Comparison of ENCODE assay signal across 9 mouse cellular contexts in genomic region chr7:43678517-43678916, GRCm38 (mm10). TPM values are rescaled to one million over a fixed set of nuclear protein-coding genes. Genes with fewer than 3 reads are reported as not detected.
DNase-seq lines count a peak whose midpoint lies in the region; ATAC-seq and TF ChIP-seq lines count a peak whose summit lies in the region.
"Had no signal": no experiment of that assay in that cellular context is flagged by ENCODE, and none has a peak within 500 bp of the region (broad histone marks: within the 10 kb centered on the region; RNA-seq: fewer than 3 reads in every experiment).

No protein-coding gene starts in this region.

- H3K4me1 ChIP-seq in cerebellum, adult 2 months (ENCODE audit: control insufficient read depth, insufficient read depth, low read length) = no peaks in the 10 kb centered on the region
- no peaks in the 10 kb centered on the region for H3K4me1 ChIP-seq in kidney, embryonic 16.5 days (ENCODE audit: insufficient read depth, low read length)
- H3K4me1 ChIP-seq in CH12.LX (ENCODE audit: control insufficient read depth in 1 of 2, insufficient read depth in 2 of 2) = peaks cover 0 to under 1% of the 10 kb centered on the region in 2 experiments; a peak in 1 of 4 replicates
- no peaks in the 10 kb centered on the region for H3K4me1 ChIP-seq in limb, embryonic 14.5 days (ENCODE audit: control insufficient read depth, insufficient read depth, low read length)

- no peak for TF ChIP-seq POLR2A in cerebellum, adult 2 months (IDR thresholded peaks at IDR 0.05; ENCODE audit: borderline replicate concordance, insufficient read depth, low read length)
- no peak for TF ChIP-seq POLR2A in CH12.LX (IDR thresholded peaks at IDR 0.05; ENCODE audit: low read depth, low read length)
- no peak for TF ChIP-seq POLR2A in limb, embryonic 14.5 days (IDR thresholded peaks at IDR 0.05; ENCODE audit: borderline replicate concordance, extremely low read depth, insufficient read depth, insufficient read length)

- ATAC-seq in kidney, embryonic 16.5 days (ENCODE audit: low FRiP score, low TSS enrichment) = no peak
- peak; percentile 57 for ATAC-seq in common myeloid progenitor, adult 5-6 weeks (replicated peaks; ENCODE audit: low read depth, poor library complexity, severe bottlenecking)
- ATAC-seq in limb, embryonic 14.5 days (ENCODE audit: low FRiP score, low read depth) = no peak

- peak; percentile 22; the same call in 1 of the 2 replicates for TF ChIP-seq CTCF in cerebellum, adult 2 months (IDR thresholded peaks at IDR 0.05; ENCODE audit: borderline replicate concordance, insufficient read depth, low read depth, low read length)
- TF ChIP-seq CTCF in CH12.LX (conservative IDR thresholded peaks at IDR 0.05 in 1 of 2, IDR thresholded peaks at IDR 0.05 in 1 of 2; ENCODE audit: low read depth in 2 of 2, low read length in 2 of 2) = peak; percentile 45 to 64; a peak in 3 of 4 replicates

- no peak overlapping the region for H3K4me2 ChIP-seq in kidney, embryonic 16.5 days (replicated peaks; ENCODE audit: low read depth, low read length)
- no peak overlapping the region for H3K4me2 ChIP-seq in CH12.LX (ENCODE audit: insufficient read depth, low read depth, poor library complexity, severe bottlenecking)
- H3K4me2 ChIP-seq in limb, embryonic 14.5 days (replicated peaks; ENCODE audit: low read depth, low read length, severe bottlenecking) = no peak overlapping the region
- H3K4me2 ChIP-seq: liver, embryonic 13.5 days had no signal

- 0 out of 2 replicates have a peak, but pooled peaks cover 5% of the 10 kb centered on the region for H3K9me3 ChIP-seq in kidney, embryonic 16.5 days (ENCODE audit: low read length)
- H3K9me3 ChIP-seq in CH12.LX (replicated peaks; ENCODE audit: low read length) = peaks cover 12% of the 10 kb centered on the region
- H3K9me3 ChIP-seq in limb, embryonic 14.5 days (ENCODE audit: control insufficient read depth, low read length) = no peaks in the 10 kb centered on the region
- H3K9me3 ChIP-seq: liver, embryonic 13.5 days had no signal

- H3K4me3 ChIP-seq in cerebellum, adult 2 months (replicated peaks; ENCODE audit: insufficient read depth, low read depth, low read length) = no peak overlapping the region
- no peak overlapping the region for H3K4me3 ChIP-seq in kidney, embryonic 16.5 days (ENCODE audit: low read length)
- no peak overlapping the region for H3K4me3 ChIP-seq in CH12.LX (replicated peaks in 1 of 3; ENCODE audit: low read depth in 2 of 3, low read length in 2 of 3, poor library complexity in 1 of 3)
- H3K4me3 ChIP-seq in limb, embryonic 14.5 days (replicated peaks; ENCODE audit: low read length) = no peak overlapping the region
- H3K4me3 ChIP-seq: liver, embryonic 13.5 days had no signal

- TF ChIP-seq EP300 in CH12.LX (IDR thresholded peaks at IDR 0.05; ENCODE audit: low read length) = no peak

- H3K9ac ChIP-seq in kidney, embryonic 16.5 days (replicated peaks; ENCODE audit: low read length) = no peak overlapping the region
- H3K9ac ChIP-seq in CH12.LX (ENCODE audit: insufficient read depth, low read depth) = no peak overlapping the region
- H3K9ac ChIP-seq in limb, embryonic 14.5 days (ENCODE audit: low read depth, low read length, severe bottlenecking) = no peak overlapping the region
- H3K9ac ChIP-seq: liver, embryonic 13.5 days had no signal

- dilution Hi-C loops in CH12.LX (cut with MboI; ENCODE audit: extremely low pct_ligation_motif_present, extremely low pct_unique_long_range_greater_than_20kb, low sequenced_read_pairs) = no loop called here

- H3K79me2 ChIP-seq in CH12.LX (replicated peaks; ENCODE audit: control insufficient read depth, extremely low read depth, insufficient read depth, poor library complexity, severe bottlenecking) = no peaks in the 10 kb centered on the region

- H3K27me3 ChIP-seq in cerebellum, adult 2 months (ENCODE audit: control insufficient read depth, insufficient read depth, low read length) = no peaks in the 10 kb centered on the region
- H3K27me3 ChIP-seq in kidney, embryonic 16.5 days (ENCODE audit: insufficient read depth, low read length) = no peaks in the 10 kb centered on the region
- H3K27me3 ChIP-seq in CH12.LX (replicated peaks) = peaks cover 4% of the 10 kb centered on the region
- no peaks in the 10 kb centered on the region for H3K27me3 ChIP-seq in limb, embryonic 14.5 days (ENCODE audit: control insufficient read depth, insufficient read depth, low read length)
- H3K27me3 ChIP-seq: liver, embryonic 13.5 days had no signal

- DNase-seq in cerebellum, adult 2 months = no peak
- no peak for DNase-seq in cerebellum, adult 11 months
- peak; percentile 59 for DNase-seq in kidney, adult 18-20 months
- DNase-seq in CH12.LX (ENCODE audit: extremely low read depth) = peak; percentile 25
- DNase-seq in limb, embryonic 14.5 days (ENCODE audit: low spot score) = peak; percentile 6
- peak; percentile 16 for DNase-seq in thymus, postnatal 0 days (ENCODE audit: low spot score)
- DNase-seq: liver, embryonic 13.5 days had no signal

- H3K27ac ChIP-seq in cerebellum, adult 2 months (ENCODE audit: insufficient read depth, low read length) = no peak overlapping the region
- H3K27ac ChIP-seq in kidney, embryonic 16.5 days (ENCODE audit: low read length) = no peak overlapping the region
- no peak overlapping the region for H3K27ac ChIP-seq in CH12.LX (ENCODE audit: insufficient read depth, low read depth)
- no peak overlapping the region for H3K27ac ChIP-seq in limb, embryonic 14.5 days (replicated peaks; ENCODE audit: low read depth, low read length)
- H3K27ac ChIP-seq: liver, embryonic 13.5 days had no signal

- H3K36me3 ChIP-seq in kidney, embryonic 16.5 days (ENCODE audit: insufficient read depth, low read length) = peaks cover 47% of the 10 kb centered on the region
- H3K36me3 ChIP-seq in CH12.LX (replicated peaks in 1 of 2; ENCODE audit: control insufficient read depth in 1 of 2, insufficient read depth in 1 of 2, low read length in 1 of 2) = peaks cover 25 to 46% of the 10 kb centered on the region in 2 experiments
- peaks cover 39% of the 10 kb centered on the region for H3K36me3 ChIP-seq in limb, embryonic 14.5 days (ENCODE audit: control insufficient read depth, insufficient read depth, low read length)

- peak; percentile 11 for TF ChIP-seq RAD21 in CH12.LX (IDR thresholded peaks at IDR 0.05; ENCODE audit: low read depth, low read length)

- in situ Hi-C loops in CH12.LX (cut with MboI; ENCODE audit: low pct_ligation_motif_present, low pct_unique_long_range_greater_than_20kb, low sequenced_read_pairs) = no loop called here

RNA-seq across cellular contexts. Expression of gene Ctu1, which starts 6.7 kb away (rescaled TPM):
- polyA plus RNA-seq in cerebellum, adult 2 months (2012; rRNA removed) = 9.2 and 10.0 TPM in 2 replicates
- polyA plus RNA-seq in kidney, embryonic 16.5 days (2015; fragmentation: Nextera tagmentation; extraction: Ambion mirVana) = 15.7 and 19.7 TPM in 2 replicates
- total RNA-seq in CH12.LX (2012; rRNA removed) (6.9 and 7.8 TPM in 2 replicates), CH12.LX (2014; rRNA removed) (7.2 TPM in 2 replicates)
- polyA plus RNA-seq in CH12.LX (2012; ENCODE audit: insufficient read length, low read depth) = 5.3 and 5.5 TPM in 2 replicates
- 8.1 and 9.3 TPM in 2 replicates for total RNA-seq in common myeloid progenitor, adult 5-6 weeks (2017)
- 13.4 and 15.8 TPM in 2 replicates for polyA plus RNA-seq in limb, embryonic 14.5 days (2012; rRNA removed)
- polyA plus RNA-seq in limb, embryonic 14.5 days (2014; fragmentation: Nextera tagmentation; extraction: Ambion mirVana) = 11.2 and 12.0 TPM in 2 replicates
- 11.7 and 12.9 TPM in 2 replicates for polyA plus RNA-seq in thymus, postnatal 0 days (2015; fragmentation: Nextera tagmentation; extraction: Ambion mirVana)

RNA-seq across cellular contexts. Expression of gene Klk14, which starts 11.7 kb away (rescaled TPM):
- not detected in 2 replicates for polyA plus RNA-seq in cerebellum, adult 2 months (2012; rRNA removed)
- not detected in 2 replicates for polyA plus RNA-seq in kidney, embryonic 16.5 days (2015; fragmentation: Nextera tagmentation; extraction: Ambion mirVana)
- total RNA-seq in CH12.LX (2012; rRNA removed) (not detected in 2 replicates), CH12.LX (2014; rRNA removed) (not detected in 2 replicates)
- not detected in 2 replicates for polyA plus RNA-seq in CH12.LX (2012; ENCODE audit: insufficient read length, low read depth)
- not detected in 2 replicates for total RNA-seq in common myeloid progenitor, adult 5-6 weeks (2017)
- polyA plus RNA-seq in limb, embryonic 14.5 days (2012; rRNA removed) = 0.14 and 0.20 TPM in 2 replicates
- not detected in 2 replicates for polyA plus RNA-seq in limb, embryonic 14.5 days (2014; fragmentation: Nextera tagmentation; extraction: Ambion mirVana)
- polyA plus RNA-seq in thymus, postnatal 0 days (2015; fragmentation: Nextera tagmentation; extraction: Ambion mirVana) = 0.17 and 0.18 TPM in 2 replicates
- polyA plus RNA-seq: liver, embryonic 13.5 days had no signal

RNA-seq across cellular contexts. Expression of gene Siglece, which starts 18.6 kb away (rescaled TPM):
- 0.44 and 0.54 TPM in 2 replicates for polyA plus RNA-seq in cerebellum, adult 2 months (2012; rRNA removed)
- 0.64 and 1.3 TPM in 2 replicates for polyA plus RNA-seq in kidney, embryonic 16.5 days (2015; fragmentation: Nextera tagmentation; extraction: Ambion mirVana)
- total RNA-seq in CH12.LX (2012; rRNA removed) = not detected in 2 replicates
- total RNA-seq in CH12.LX (2014; rRNA removed) = 0.14 TPM in 1 of 2 replicates, not detected in the other
- polyA plus RNA-seq in CH12.LX (2012; ENCODE audit: insufficient read length, low read depth) = 0.14 and 0.23 TPM in 2 replicates
- 0.64 and 0.82 TPM in 2 replicates for total RNA-seq in common myeloid progenitor, adult 5-6 weeks (2017)
- 0.65 and 1.1 TPM in 2 replicates for polyA plus RNA-seq in limb, embryonic 14.5 days (2012; rRNA removed)
- 0.55 and 1.1 TPM in 2 replicates for polyA plus RNA-seq in limb, embryonic 14.5 days (2014; fragmentation: Nextera tagmentation; extraction: Ambion mirVana)
- polyA plus RNA-seq in thymus, postnatal 0 days (2015; fragmentation: Nextera tagmentation; extraction: Ambion mirVana) = 0.43 and 0.73 TPM in 2 replicates

RNA-seq across cellular contexts. Expression of gene Klk13, which starts 33.9 kb away (rescaled TPM):
- polyA plus RNA-seq in cerebellum, adult 2 months (2012; rRNA removed) = not detected in 2 replicates
- polyA plus RNA-seq in kidney, embryonic 16.5 days (2015; fragmentation: Nextera tagmentation; extraction: Ambion mirVana) = 0.29 and 0.58 TPM in 2 replicates
- not detected in 2 replicates for total RNA-seq in CH12.LX (2012; rRNA removed)
- total RNA-seq in CH12.LX (2014; rRNA removed) = not detected in 2 replicates
- not detected in 2 replicates for polyA plus RNA-seq in CH12.LX (2012; ENCODE audit: insufficient read length, low read depth)
- total RNA-seq in common myeloid progenitor, adult 5-6 weeks (2017) = not detected in 2 replicates
- polyA plus RNA-seq in limb, embryonic 14.5 days (2012; rRNA removed) = 1.7 and 1.8 TPM in 2 replicates
- polyA plus RNA-seq in limb, embryonic 14.5 days (2014; fragmentation: Nextera tagmentation; extraction: Ambion mirVana) = 2.9 and 3.7 TPM in 2 replicates
- polyA plus RNA-seq in thymus, postnatal 0 days (2015; fragmentation: Nextera tagmentation; extraction: Ambion mirVana) = 0.36 and 0.49 TPM in 2 replicates
- polyA plus RNA-seq: liver, embryonic 13.5 days had no signal

RNA-seq across cellular contexts. Expression of gene Ceacam18, which starts 44.0 kb away (rescaled TPM):
- 0.13 TPM in 1 of 2 replicates, not detected in the other for polyA plus RNA-seq in cerebellum, adult 2 months (2012; rRNA removed)
- not detected in 2 replicates for polyA plus RNA-seq in kidney, embryonic 16.5 days (2015; fragmentation: Nextera tagmentation; extraction: Ambion mirVana)
- total RNA-seq in CH12.LX (2012; rRNA removed) = not detected in 2 replicates
- not detected in 2 replicates for total RNA-seq in CH12.LX (2014; rRNA removed)
- polyA plus RNA-seq in CH12.LX (2012; ENCODE audit: insufficient read length, low read depth) = not detected in 2 replicates
- total RNA-seq in common myeloid progenitor, adult 5-6 weeks (2017) = not detected in 2 replicates
- polyA plus RNA-seq in limb, embryonic 14.5 days (2012; rRNA removed) = not detected in 2 replicates
- not detected in 2 replicates for polyA plus RNA-seq in limb, embryonic 14.5 days (2014; fragmentation: Nextera tagmentation; extraction: Ambion mirVana)
- 0.29 and 0.71 TPM in 2 replicates for polyA plus RNA-seq in thymus, postnatal 0 days (2015; fragmentation: Nextera tagmentation; extraction: Ambion mirVana)
- polyA plus RNA-seq: liver, embryonic 13.5 days had no signal

Comparison
In these comparisons a context has a peak if more than half of its experiments do, and no peak if none do; other contexts are left out.
1. DNase-seq: peak in kidney, adult 18-20 months (single experiment), CH12.LX (single experiment), limb, embryonic 14.5 days (single experiment) and thymus, postnatal 0 days (single experiment); none in cerebellum, adult 2 months (0 of 2) and cerebellum, adult 11 months (single experiment).